Mouse (Mus musculus): ENCODE measurements around the gene Cwc15.

GRCm38 (mm10) chr9:14521695-14522094, 21.3 kb downstream of the Cwc15 start:
- no peak for TF ChIP-seq POLR2A (IDR thresholded peaks at IDR 0.05; ENCODE audit: extremely low read depth, insufficient read depth, low read length)
- no peak for TF ChIP-seq CTCF (IDR thresholded peaks at IDR 0.05; ENCODE audit: extremely low read depth, insufficient read depth, low read length)
